Mouse (Mus musculus) kidney, adult 2 months (tissue): ENCODE measurements at regions not wholly inside any gene's neighbourhood (a gene's known extent, or its start where the extent isn't known, plus 50 kb on each side); places are given as distances from the start of the nearest gene placed in this dataset.

Source experiments
- CTCF ChIP-seq: fragments of 200-500 bp; conservative IDR thresholded peaks from 2 replicates; pipeline ENCODE4 v1.5.1; 2011; ENCODE audit warnings: low read depth, mild to moderate bottlenecking, control low read depth, low read length, moderate library complexity, mixed read lengths; ENCODE audit not compliant: insufficient read depth, insufficient read length
- POLR2A ChIP-seq: fragments of 200-500 bp; IDR thresholded peaks from one replicate; pipeline ENCODE4 v1.6.1; 2011; ENCODE audit warnings: low read depth, low read length, control low read depth

DNA sequence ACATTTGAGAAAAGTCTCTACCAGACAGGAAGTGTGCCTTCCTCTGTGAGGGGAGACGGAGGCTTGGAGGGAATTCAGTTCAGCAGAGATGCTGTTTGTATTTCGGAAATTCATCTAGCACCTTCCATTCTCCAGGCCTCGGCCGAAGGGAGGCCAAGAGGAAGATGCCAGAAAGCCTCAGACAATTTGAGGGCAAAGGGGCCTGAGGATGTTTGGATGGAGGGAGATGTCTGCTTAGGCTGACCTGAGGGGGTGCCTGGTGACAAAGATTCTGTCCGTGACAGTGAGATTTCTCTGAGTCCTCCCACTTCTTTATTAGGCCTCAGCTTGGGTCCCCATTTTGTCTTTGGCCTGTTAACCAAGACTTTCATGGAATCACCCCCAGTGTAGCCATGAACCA is 225.2 kb upstream of the Jade1 start:
- TF ChIP-seq CTCF = no peak
- no peak for TF ChIP-seq POLR2A
